Mouse (Mus musculus): ENCODE measurements around the gene Chn2.

GRCm38 (mm10) chr6:54114412-54114811 is 75.1 kb downstream of the Chn2 start:
- TF ChIP-seq POLR2A (IDR thresholded peaks at IDR 0.05; ENCODE audit: low read depth, low read length) (no peak), CTCF (conservative IDR thresholded peaks at IDR 0.05; ENCODE audit: insufficient read depth, insufficient read length, low read depth, low read length) (no peak)

All from kidney, adult 2 months (tissue).